Mouse (Mus musculus): ENCODE data around the gene Nt5c2. TPM values are rescaled to one million over a fixed set of nuclear protein-coding genes. Genes with fewer than 3 reads are reported as not detected.
"Not testable (repeated sequence)": the region's sequence is repeated elsewhere in the genome, so short reads cannot be mapped to it uniquely, and the experiment has no call there.

Nt5c2 gene
- total RNA-seq, 1 experiment from 2014 or later: 64.5 TPM

- DNase-seq: peak; percentile 87
Observed at GRCm38 (mm10) chr19:47016487-47016886, 1.5 kb upstream of the Nt5c2 start.

GRCm38 (mm10) chr19:47015965-47016364 lies 1.0 kb upstream of the Nt5c2 start:
- DNase-seq: no peak

GRCm38 (mm10) chr19:47015396-47015795 lies 443 bp upstream of the Nt5c2 start:
- no peak for DNase-seq

GRCm38 (mm10) chr19:47014159-47014446 lies 850 bp downstream of the Nt5c2 start:
- DNase-seq: no peak

- no peak for DNase-seq
Observed at GRCm38 (mm10) chr19:47013340-47014158, 1.4 kb downstream of the Nt5c2 start.

GRCm38 (mm10) chr19:47012521-47013130 lies 2.3 kb downstream of the Nt5c2 start:
- no peak for DNase-seq

- no peak for DNase-seq
Observed at GRCm38 (mm10) chr19:47009943-47010342, 5.0 kb downstream of the Nt5c2 start.

- no peak for DNase-seq
Observed at GRCm38 (mm10) chr19:47009420-47009819, 5.5 kb downstream of the Nt5c2 start.

GRCm38 (mm10) chr19:47006321-47006720 lies 8.6 kb downstream of the Nt5c2 start:
- DNase-seq: peak; percentile 78

GRCm38 (mm10) chr19:47005873-47006272 lies 9.1 kb downstream of the Nt5c2 start:
- no peak for DNase-seq

GRCm38 (mm10) chr19:47003742-47004511 lies 11.0 kb downstream of the Nt5c2 start:
- DNase-seq: no peak

GRCm38 (mm10) chr19:47000357-47000756 lies 14.6 kb downstream of the Nt5c2 start:
- DNase-seq: not testable (repeated sequence)

GRCm38 (mm10) chr19:46999753-47000152 lies 15.2 kb downstream of the Nt5c2 start:
- DNase-seq: no peak

- no peak for DNase-seq
Observed at GRCm38 (mm10) chr19:46998953-46999352, 16.0 kb downstream of the Nt5c2 start.

GRCm38 (mm10) chr19:46998168-46998870 lies 16.6 kb downstream of the Nt5c2 start:
- DNase-seq: no peak

GRCm38 (mm10) chr19:46996095-46996494 lies 18.9 kb downstream of the Nt5c2 start:
- DNase-seq: no peak

GRCm38 (mm10) chr19:46992329-46992728 lies 22.6 kb downstream of the Nt5c2 start:
- not testable (repeated sequence) for DNase-seq

GRCm38 (mm10) chr19:46991145-46991544 lies 23.8 kb downstream of the Nt5c2 start:
- DNase-seq: peak; percentile 80

- not testable (repeated sequence) for DNase-seq
Observed at GRCm38 (mm10) chr19:46990625-46991024, 24.3 kb downstream of the Nt5c2 start.

GRCm38 (mm10) chr19:46990153-46990518 lies 24.8 kb downstream of the Nt5c2 start:
- no peak for DNase-seq

GRCm38 (mm10) chr19:46989479-46990152 lies 25.3 kb downstream of the Nt5c2 start:
- no peak for DNase-seq
